Mouse (Mus musculus) neural tube, embryonic 13.5 days (tissue): Measurements from ENCODE around the gene Saa3. TPM values are rescaled to one million over a fixed set of nuclear protein-coding genes. Genes with fewer than 3 reads are reported as not detected.
"Not testable (repeated sequence)": the region's sequence is repeated elsewhere in the genome, so short reads cannot be mapped to it uniquely, and the experiment has no call there.

Source experiments
- ATAC-seq: fragments of 200-750 bp; cut with Nextera tagmentation; 2 replicates; pipeline ENCODE4 v1.8.0; 2017; ENCODE audit warnings: low read depth, mild to moderate bottlenecking, moderate TSS enrichment, moderate library complexity
- H3K27ac ChIP-seq: fragments of 300-500 bp; sonication (generic); replicated peaks from 2 replicates; pipeline ENCODE4 v1.5.1; 2015; ENCODE audit warnings: moderate library complexity, mild to moderate bottlenecking, inconsistent platforms
- H3K27me3 ChIP-seq: fragments of 300-500 bp; sonication (generic); 2 replicates; pipeline ENCODE4 v1.6.1; 2015; ENCODE audit warnings: mild to moderate bottlenecking, inconsistent platforms
- H3K36me3 ChIP-seq: fragments of 300-500 bp; sonication (generic); 2 replicates; pipeline ENCODE4 v1.6.1; 2015; ENCODE audit warnings: mild to moderate bottlenecking, inconsistent platforms
- H3K4me1 ChIP-seq: fragments of 300-500 bp; sonication (generic); replicated peaks from 2 replicates; pipeline ENCODE4 v1.6.1; 2015; ENCODE audit warnings: inconsistent platforms
- H3K4me2 ChIP-seq: fragments of 300-500 bp; sonication (generic); 2 replicates; pipeline ENCODE4 v1.6.1; 2015; ENCODE audit warnings: inconsistent platforms, mild to moderate bottlenecking, moderate library complexity
- H3K4me3 ChIP-seq: fragments of 300-500 bp; sonication (generic); 2 replicates; pipeline ENCODE4 v1.5.1; 2015; ENCODE audit warnings: mild to moderate bottlenecking, inconsistent platforms
- H3K9ac ChIP-seq: fragments of 300-500 bp; sonication (generic); 2 replicates; pipeline ENCODE4 v1.6.1; 2015; ENCODE audit warnings: moderate library complexity, mild to moderate bottlenecking, inconsistent platforms
- H3K9me3 ChIP-seq: fragments of 300-500 bp; sonication (generic); 2 replicates; pipeline ENCODE4 v1.6.1; 2016; ENCODE audit warnings: inconsistent platforms
- WGBS: fragments of 180-500 bp; shearing (Covaris S2); methylation state at CpG from one replicate; pipeline ENCODE4 v1.1.7; 2015; 5-methylcytosine and 5-hydroxymethylcytosine counted together
- polyA plus RNA-seq: library from polyadenylated mRNA; unstranded; fragments of >200 nt; fragmentation: Nextera tagmentation; extraction: Ambion mirVana; gene quantifications from 2 replicates; pipeline ENCODE4 v1.2.1, GENCODE M21; 2015

Saa3 gene
- polyA plus RNA-seq, 1 experiment from 2014 or later = 0.21 TPM

DNA sequence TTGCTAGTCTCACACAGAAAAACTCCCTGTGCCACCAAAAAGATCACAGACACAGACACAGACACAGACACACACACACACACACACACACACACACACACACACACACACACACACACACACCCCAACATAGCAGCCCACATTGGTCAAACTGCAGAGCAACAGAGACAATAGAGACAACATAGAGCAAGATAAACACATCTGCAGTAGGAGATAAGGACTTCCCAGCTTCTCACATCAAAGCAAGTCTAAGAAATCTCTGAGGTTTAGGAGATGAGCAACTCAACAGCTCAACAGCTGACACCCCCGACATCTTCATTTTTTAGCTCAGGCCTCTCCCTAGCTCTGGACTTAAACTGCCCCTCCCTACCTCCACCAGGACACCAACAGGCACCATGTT lies 18.7 kb downstream of the Saa3 start:
- Histone ChIP-seq H3K27me3 (no peaks in the 10 kb centered on the region), H3K9ac (no peak overlapping the region), H3K27ac (no peak overlapping the region), H3K36me3 (peaks cover 74% of the 10 kb centered on the region), H3K9me3 (no peaks in the 10 kb centered on the region), H3K4me1 (no peaks in the 10 kb centered on the region), H3K4me2 (no peak overlapping the region), H3K4me3 (no peak overlapping the region)
- 85% methylated on average over 1 of the region's 1 CpGs for whole genome bisulfite sequencing
- ATAC-seq = no peak

DNA sequence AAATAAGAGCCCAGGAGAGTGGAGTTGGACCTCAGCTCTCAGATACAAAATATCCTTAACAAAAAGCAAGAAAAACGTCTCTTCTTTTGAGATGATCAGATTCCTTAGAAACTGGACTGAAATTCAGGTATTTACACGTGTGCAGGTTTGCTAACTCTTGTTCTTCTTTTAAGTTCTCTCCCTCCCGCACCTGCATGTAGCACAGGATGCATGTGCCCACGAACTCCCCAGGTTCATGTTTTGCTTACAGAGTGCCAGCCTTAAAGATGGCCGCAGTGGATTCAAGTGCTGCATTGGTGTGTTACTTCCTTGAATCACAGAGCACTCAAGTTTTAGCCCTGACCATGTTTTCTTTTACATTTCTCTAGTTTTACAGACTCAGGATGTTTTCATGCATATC lies 28.7 kb downstream of the Saa3 start:
- Histone ChIP-seq H3K4me2 (no peak overlapping the region), H3K9ac (no peak overlapping the region), H3K36me3 (peaks cover 41% of the 10 kb centered on the region), H3K27me3 (no peaks in the 10 kb centered on the region), H3K4me1 (no peaks in the 10 kb centered on the region), H3K4me3 (no peak overlapping the region), H3K27ac (no peak overlapping the region), H3K9me3 (no peaks in the 10 kb centered on the region)
- no peak for ATAC-seq
- WGBS = 90% methylated on average over 5 of the region's 5 CpGs

- Histone ChIP-seq H3K4me3 (no peak overlapping the region), H3K27me3 (no peaks in the 10 kb centered on the region), H3K9me3 (no peaks in the 10 kb centered on the region), H3K4me2 (no peak overlapping the region), H3K4me1 (0 out of 2 replicates have a peak, but pooled peaks cover 10% of the 10 kb centered on the region), H3K36me3 (no peaks in the 10 kb centered on the region), H3K9ac (no peak overlapping the region), H3K27ac (no peak overlapping the region)
- ATAC-seq = no peak
Measured at GRCm38 (mm10) chr7:46680732-46681131, 34.8 kb downstream of the Saa3 start.

- H3K9me3 ChIP-seq, H3K4me2 ChIP-seq, H3K4me3 ChIP-seq, H3K9ac ChIP-seq, H3K36me3 ChIP-seq, H3K27ac ChIP-seq, H3K27me3 ChIP-seq, ATAC-seq: not testable (repeated sequence)
- H3K4me1 ChIP-seq = 0 out of 2 replicates have a peak, but pooled peaks cover 10% of the 10 kb centered on the region
- WGBS = 84% methylated on average over 7 of the region's 7 CpGs
Measured at GRCm38 (mm10) chr7:46679044-46679443, 36.5 kb downstream of the Saa3 start.

DNA sequence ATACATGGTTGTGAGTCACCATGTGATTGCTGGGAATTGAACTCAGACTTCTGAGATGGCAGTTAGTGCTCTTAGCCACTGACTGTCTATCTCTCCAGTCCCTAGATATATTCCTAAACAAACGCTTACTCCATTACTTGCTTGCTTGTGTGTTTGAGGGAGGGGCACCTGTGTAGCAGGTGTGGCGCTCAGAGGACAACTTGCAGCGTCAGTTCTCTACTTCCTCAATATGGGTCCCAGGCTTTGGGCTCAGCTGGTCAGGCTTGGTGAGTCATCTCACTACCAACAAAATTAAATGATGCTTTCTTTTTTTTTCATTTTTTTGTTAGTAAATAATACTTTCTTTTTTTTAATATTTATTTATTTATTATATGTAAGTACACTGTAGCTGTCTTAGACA lies 37.1 kb downstream of the Saa3 start:
- 95% methylated on average over 3 of the region's 3 CpGs for WGBS
- no peaks in the 10 kb centered on the region for H3K9me3 ChIP-seq
- no peak for ATAC-seq
- no peaks in the 10 kb centered on the region for H3K36me3 ChIP-seq
- no peak overlapping the region for H3K9ac ChIP-seq
- 0 out of 2 replicates have a peak, but pooled peaks cover 10% of the 10 kb centered on the region for H3K4me1 ChIP-seq
- H3K4me2 ChIP-seq = no peak overlapping the region
- no peak overlapping the region for H3K4me3 ChIP-seq
- no peaks in the 10 kb centered on the region for H3K27me3 ChIP-seq
- H3K27ac ChIP-seq = no peak overlapping the region

DNA sequence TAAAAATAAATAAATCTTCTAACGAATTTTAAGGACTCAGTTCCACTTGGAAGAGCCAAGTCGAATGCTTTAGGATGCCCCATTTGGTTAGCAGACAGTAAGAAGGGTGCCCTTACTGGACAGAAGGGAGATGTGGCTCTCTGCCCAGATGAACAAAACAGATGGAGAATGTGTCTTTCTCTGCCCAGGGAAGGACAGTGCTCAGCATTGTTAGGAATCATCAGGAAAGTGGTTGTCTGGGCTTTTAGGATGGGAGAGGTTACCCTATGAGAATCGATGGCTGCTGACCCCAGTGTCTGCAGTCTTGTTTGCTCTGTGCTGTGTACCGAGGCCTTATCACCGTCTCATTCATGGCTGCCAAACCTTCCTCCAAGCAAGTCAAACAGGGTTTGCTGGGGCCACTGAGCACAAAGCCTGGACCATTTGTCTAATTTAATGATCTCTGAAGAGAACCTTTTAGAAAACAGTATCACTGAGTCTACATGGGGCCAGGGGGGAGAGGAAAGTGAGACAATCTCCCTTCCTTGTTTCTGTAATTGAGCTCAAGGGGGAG lies 38.6 kb downstream of the Saa3 start:
- peak; percentile 43 for ATAC-seq

GRCm38 (mm10) chr7:46675886-46676285 lies 39.6 kb downstream of the Saa3 start:
- Histone ChIP-seq H3K27ac (no peak overlapping the region), H3K36me3 (no peaks in the 10 kb centered on the region), H3K4me1 (0 out of 2 replicates have a peak, but pooled peaks cover 10% of the 10 kb centered on the region), H3K27me3 (no peaks in the 10 kb centered on the region), H3K4me2 (no peak overlapping the region), H3K9me3 (no peaks in the 10 kb centered on the region), H3K4me3 (no peak overlapping the region), H3K9ac (no peak overlapping the region)
- 87% methylated on average over 8 of the region's 8 CpGs for WGBS
- ATAC-seq = no peak

More for the DNA sequence above, 38.6 kb downstream of the Saa3 start:
- Histone ChIP-seq H3K36me3 (no peaks in the 10 kb centered on the region), H3K4me1 (0 out of 2 replicates have a peak, but pooled peaks cover 10% of the 10 kb centered on the region), H3K9ac (no peak overlapping the region), H3K4me3 (no peak overlapping the region), H3K27ac (no peak overlapping the region; the same call in 1 of the 2 replicates), H3K9me3 (no peaks in the 10 kb centered on the region), H3K27me3 (no peaks in the 10 kb centered on the region), H3K4me2 (no peak overlapping the region)
- WGBS = 54% methylated on average over 5 of the region's 5 CpGs

DNA sequence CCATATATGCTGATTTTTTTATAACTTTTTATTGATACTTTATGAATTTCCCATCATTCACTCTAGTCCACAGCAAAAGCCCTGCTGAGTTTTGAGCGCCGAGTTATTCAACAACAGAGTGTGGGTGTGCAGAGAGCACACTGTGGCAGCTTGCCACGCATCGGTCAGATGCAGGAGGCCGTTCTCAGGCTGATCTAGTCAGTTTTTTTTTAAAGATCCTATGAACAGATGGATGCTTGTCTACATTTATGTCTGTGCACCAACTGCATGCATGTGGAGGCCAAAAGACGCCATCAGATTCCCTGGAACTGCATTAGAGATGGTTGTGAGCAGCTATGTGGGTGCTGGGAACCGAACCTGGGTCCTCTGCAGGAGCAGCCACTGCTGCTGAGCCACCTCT lies 40.4 kb downstream of the Saa3 start:
- WGBS = 94% methylated on average over 7 of the region's 7 CpGs
- no peak overlapping the region for H3K4me3 ChIP-seq
- H3K9me3 ChIP-seq = no peaks in the 10 kb centered on the region
- H3K27ac ChIP-seq = no peak overlapping the region
- H3K4me1 ChIP-seq = 0 out of 2 replicates have a peak, but pooled peaks cover 10% of the 10 kb centered on the region
- no peak overlapping the region for H3K4me2 ChIP-seq
- H3K27me3 ChIP-seq = no peaks in the 10 kb centered on the region
- no peaks in the 10 kb centered on the region for H3K36me3 ChIP-seq
- ATAC-seq = no peak
- H3K9ac ChIP-seq = no peak overlapping the region

DNA sequence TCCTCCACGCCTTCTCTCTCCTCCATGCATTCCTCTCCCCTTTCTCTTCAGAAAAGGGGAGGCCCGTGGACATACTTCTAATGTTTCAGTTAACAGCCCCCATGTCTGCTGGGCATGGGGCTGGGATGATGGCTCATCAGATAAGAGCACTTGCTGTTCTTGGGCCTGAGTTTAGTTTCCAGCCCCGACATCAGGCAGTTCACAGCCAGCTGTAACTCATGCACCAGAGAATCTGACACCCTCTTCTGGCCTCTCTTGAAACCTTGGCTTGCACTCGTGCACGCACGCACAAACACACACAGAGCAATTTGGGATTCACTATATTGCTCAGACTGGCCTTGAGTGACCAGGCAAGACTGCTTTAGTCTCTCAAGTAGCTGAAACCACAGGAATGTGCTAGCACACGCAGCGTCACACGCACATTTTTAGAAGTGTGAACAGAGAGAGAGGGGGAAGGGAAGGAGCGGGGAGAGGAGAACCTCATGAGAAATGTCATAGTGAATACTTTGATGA lies 43.3 kb downstream of the Saa3 start, which contains the start of gene Tph1:
Gene Tph1, minus strand, starts transcription at position 378 of the 513 bp plus-strand sequence.
- Histone ChIP-seq H3K36me3 (no peaks in the 10 kb centered on the region), H3K4me3 (no peak within 1 kb of the TSS), H3K27me3 (peaks cover 6% of the 10 kb centered on the region; the same call in 1 of the 2 replicates), H3K9me3 (no peaks in the 10 kb centered on the region), H3K27ac (no peak within 1 kb of the TSS), H3K4me2 (no peak within 1 kb of the TSS), H3K9ac (no peak within 1 kb of the TSS), H3K4me1 (peaks cover 11% of the 10 kb centered on the region; the same call in 1 of the 2 replicates)
- ATAC-seq = no peak
- whole genome bisulfite sequencing = 55% methylated on average over 10 of the region's 10 CpGs

DNA sequence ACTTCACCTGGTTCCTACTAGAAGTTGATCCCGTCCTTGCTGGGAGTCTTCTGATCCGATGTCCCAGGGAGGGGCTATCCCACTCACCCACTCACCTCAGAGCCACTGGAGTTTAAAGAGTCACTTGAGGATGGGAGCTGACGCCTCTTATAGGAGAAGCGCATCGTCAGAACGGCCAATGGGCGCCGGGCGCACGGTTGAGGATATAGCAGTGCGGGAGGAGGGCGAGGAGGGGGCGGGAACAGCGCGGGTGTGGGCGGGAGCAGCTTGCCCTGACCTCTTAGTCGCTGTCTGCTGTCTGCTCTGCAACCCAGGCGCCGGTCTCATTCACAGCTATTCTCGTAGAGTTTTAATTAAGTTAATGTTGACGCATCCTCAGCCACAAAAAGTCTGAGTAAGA lies 48.2 kb downstream of the Saa3 start:
- Histone ChIP-seq H3K36me3 (no peaks in the 10 kb centered on the region), H3K9ac (no peak overlapping the region), H3K4me3 (peak overlapping the region; percentile 1; the same call in 1 of the 2 replicates), H3K4me2 (peak overlapping the region; percentile 47), H3K27ac (no peak overlapping the region), H3K27me3 (peaks cover 28% of the 10 kb centered on the region), H3K9me3 (no peaks in the 10 kb centered on the region), H3K4me1 (peaks cover 9% of the 10 kb centered on the region; the same call in 1 of the 2 replicates)
- 2% methylated on average over 21 of the region's 21 CpGs for WGBS
- peak; percentile 67 for ATAC-seq

DNA sequence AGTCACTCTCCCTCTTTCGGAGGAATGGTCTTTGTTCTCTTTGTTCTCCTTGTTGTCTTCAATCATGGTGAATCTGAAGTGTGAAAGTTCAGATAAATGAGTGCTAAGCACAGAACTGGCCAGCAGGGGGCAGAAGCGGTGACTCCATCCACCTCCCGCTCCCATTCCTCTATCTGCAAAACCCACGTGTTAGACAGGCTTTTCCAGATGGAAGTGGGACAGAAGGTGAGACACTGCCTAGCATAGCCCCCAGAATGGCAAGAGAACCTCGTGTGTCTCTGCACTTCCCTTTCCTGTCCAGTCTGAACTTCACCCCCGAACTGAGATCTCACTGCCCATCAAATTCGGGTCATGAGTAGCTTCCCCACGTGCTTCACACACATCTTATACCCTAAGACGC lies 50.3 kb downstream of the Saa3 start:
- no peak overlapping the region for H3K4me3 ChIP-seq
- no peak overlapping the region for H3K4me2 ChIP-seq
- H3K36me3 ChIP-seq = no peaks in the 10 kb centered on the region
- peaks cover 15% of the 10 kb centered on the region; the same call in 1 of the 2 replicates for H3K4me1 ChIP-seq
- no peak for ATAC-seq
- peaks cover 28% of the 10 kb centered on the region for H3K27me3 ChIP-seq
- 39% methylated on average over 9 of the region's 9 CpGs for WGBS
- no peak overlapping the region for H3K27ac ChIP-seq
- no peak overlapping the region for H3K9ac ChIP-seq
- no peaks in the 10 kb centered on the region for H3K9me3 ChIP-seq
